Mouse (Mus musculus) heart, embryonic 14.5 days (tissue): ENCODE results near the gene Muc4. TPM values are rescaled to one million over a fixed set of nuclear protein-coding genes. Genes with fewer than 3 reads are reported as not detected.

Source experiments
- ATAC-seq: fragments of 200-750 bp; cut with Nextera tagmentation; 2 replicates; pipeline ENCODE4 v1.8.0; 2017; ENCODE audit warnings: low read depth, moderate TSS enrichment; ENCODE audit not compliant: insufficient number of reproducible peaks, insufficient read depth, low FRiP score
- H3K27ac ChIP-seq, 2 experiments: fragments of 200-500 bp in 1 of 2; fragments of 300-500 bp in 1 of 2; sonication (generic) in 1 of 2; replicated peaks in 1 of 2; 2 replicates each; pipeline ENCODE4 v1.5.1; 2012 to 2014; ENCODE audit warnings: low read depth in 2 of 2, low read length in 2 of 2, control low read depth in 1 of 2, mild to moderate bottlenecking in 1 of 2, mixed read lengths in 1 of 2; ENCODE audit not compliant: control insufficient read depth in 1 of 2, insufficient read depth in 1 of 2
- H3K27me3 ChIP-seq: fragments of 300-500 bp; sonication (generic); 2 replicates; pipeline ENCODE4 v1.6.1; 2014; ENCODE audit warnings: mild to moderate bottlenecking, low read length, control low read depth; ENCODE audit not compliant: control insufficient read depth, insufficient read depth
- H3K36me3 ChIP-seq: fragments of 300-500 bp; sonication (generic); 2 replicates; pipeline ENCODE4 v1.6.1; 2014; ENCODE audit warnings: mild to moderate bottlenecking, control low read depth, low read length, mixed read lengths; ENCODE audit not compliant: control insufficient read depth, insufficient read depth
- H3K4me1 ChIP-seq, 2 experiments: fragments of 200-500 bp in 1 of 2; fragments of 300-500 bp in 1 of 2; sonication (generic) in 1 of 2; 2 replicates each; pipeline ENCODE4 v1.6.1; 2012 to 2014; ENCODE audit warnings: low read length in 2 of 2, control low read depth in 1 of 2, mixed read lengths in 1 of 2; ENCODE audit not compliant: control insufficient read depth in 2 of 2, insufficient read depth in 2 of 2
- H3K4me2 ChIP-seq: fragments of 300-500 bp; sonication (generic); 2 replicates; pipeline ENCODE4 v1.6.1; 2014; ENCODE audit warnings: mild to moderate bottlenecking, low read length
- H3K4me3 ChIP-seq, 2 experiments: fragments of 200-500 bp in 1 of 2; fragments of 300-500 bp in 1 of 2; sonication (generic) in 1 of 2; 2 replicates each; pipeline ENCODE4 v1.5.1; 2012 to 2014; ENCODE audit warnings: low read length in 2 of 2, mild to moderate bottlenecking in 2 of 2, control low read depth in 1 of 2, low read depth in 1 of 2, moderate library complexity in 1 of 2; ENCODE audit not compliant: control insufficient read depth in 1 of 2, insufficient read depth in 1 of 2
- H3K9ac ChIP-seq: fragments of 300-500 bp; sonication (generic); 2 replicates; pipeline ENCODE4 v1.6.1; 2014; ENCODE audit warnings: mild to moderate bottlenecking, low read length
- H3K9me3 ChIP-seq: fragments of 300-500 bp; sonication (generic); 2 replicates; pipeline ENCODE4 v1.6.1; 2016; ENCODE audit warnings: low read length, control low read depth; ENCODE audit not compliant: control insufficient read depth
- WGBS: fragments of 180-500 bp; shearing (Covaris S2); extraction: QIAGEN DNeasy Blood & Tissue Kit; methylation state at CpG from one replicate; pipeline ENCODE4 v1.1.7; 2014; 5-methylcytosine and 5-hydroxymethylcytosine counted together
- polyA plus RNA-seq: library from polyadenylated mRNA; unstranded; fragments of >200 nt; fragmentation: Nextera tagmentation; extraction: Ambion mirVana; gene quantifications from 2 replicates; pipeline ENCODE4 v1.2.1, GENCODE M21; 2014

The Muc4 gene
- polyA plus RNA-seq, 1 experiment from 2014 or later = not detected

GRCm38 (mm10) chr16:32710426-32711070 lies 25.1 kb upstream of the Muc4 start:
- ATAC-seq = no peak
- H3K36me3 ChIP-seq = no peaks in the 10 kb centered on the region
- H3K9me3 ChIP-seq = no peaks in the 10 kb centered on the region; the same call in 1 of the 2 replicates
- no peaks in the 10 kb centered on the region for H3K27me3 ChIP-seq
- H3K27ac ChIP-seq = peak overlapping the region in 1 of 2 experiments; percentile 4; a peak in 1 of 4 replicates
- no peak overlapping the region for H3K4me3 ChIP-seq
- WGBS = 42% methylated on average over 14 of the region's 14 CpGs
- peaks cover 23 to 29% of the 10 kb centered on the region in 2 experiments for H3K4me1 ChIP-seq
- H3K9ac ChIP-seq = no peak overlapping the region
- H3K4me2 ChIP-seq = no peak overlapping the region

GRCm38 (mm10) chr16:32712202-32712601 lies 23.5 kb upstream of the Muc4 start:
- no peaks in the 10 kb centered on the region for H3K27me3 ChIP-seq
- H3K9me3 ChIP-seq = no peaks in the 10 kb centered on the region
- no peaks in the 10 kb centered on the region for H3K36me3 ChIP-seq
- H3K27ac ChIP-seq = no peak overlapping the region
- no peak for ATAC-seq
- no peak overlapping the region for H3K9ac ChIP-seq
- H3K4me3 ChIP-seq = no peak overlapping the region
- no peak overlapping the region for H3K4me2 ChIP-seq
- H3K4me1 ChIP-seq = peaks cover 21 to 26% of the 10 kb centered on the region in 2 experiments
- 84% methylated on average over 11 of the region's 11 CpGs for WGBS

GRCm38 (mm10) chr16:32713556-32713955 lies 22.1 kb upstream of the Muc4 start:
- Histone ChIP-seq H3K4me3 (no peak overlapping the region), H3K9me3 (no peaks in the 10 kb centered on the region), H3K36me3 (no peaks in the 10 kb centered on the region), H3K27me3 (no peaks in the 10 kb centered on the region), H3K4me2 (peak overlapping the region; percentile 27; the same call in 1 of the 2 replicates), H3K9ac (no peak overlapping the region), H3K27ac (peak overlapping the region; percentile 13 to 29; a peak in 2 of 4 replicates), H3K4me1 (peaks cover 19 to 24% of the 10 kb centered on the region in 2 experiments)
- ATAC-seq = no peak
- WGBS = 45% methylated on average over 6 of the region's 6 CpGs

GRCm38 (mm10) chr16:32715364-32715763 lies 20.3 kb upstream of the Muc4 start:
- ATAC-seq = no peak
- H3K4me3 ChIP-seq = no peak overlapping the region

GRCm38 (mm10) chr16:32723163-32723562 lies 12.5 kb upstream of the Muc4 start:
- no peaks in the 10 kb centered on the region for H3K36me3 ChIP-seq
- no peaks in the 10 kb centered on the region for H3K9me3 ChIP-seq
- H3K27me3 ChIP-seq = no peaks in the 10 kb centered on the region
- H3K27ac ChIP-seq = no peak overlapping the region
- H3K4me3 ChIP-seq = no peak overlapping the region
- WGBS = 39% methylated on average over 7 of the region's 7 CpGs
- no peaks in the 10 kb centered on the region; a peak in 1 of 4 replicates for H3K4me1 ChIP-seq
- no peak for ATAC-seq
- H3K4me2 ChIP-seq = no peak overlapping the region
- H3K9ac ChIP-seq = no peak overlapping the region

More at GRCm38 (mm10) chr16:32715364-32715763, 20.3 kb upstream of the Muc4 start:
- no peak overlapping the region for H3K9ac ChIP-seq
- no peaks in the 10 kb centered on the region for H3K9me3 ChIP-seq
- peak overlapping the region; percentile 50 for H3K4me2 ChIP-seq
- 12% methylated on average over 13 of the region's 13 CpGs for WGBS
- no peaks in the 10 kb centered on the region for H3K27me3 ChIP-seq
- no peak overlapping the region for H3K27ac ChIP-seq
- H3K4me1 ChIP-seq = peaks cover 19 to 23% of the 10 kb centered on the region in 2 experiments
- no peaks in the 10 kb centered on the region for H3K36me3 ChIP-seq

GRCm38 (mm10) chr16:32723767-32724166 lies 11.9 kb upstream of the Muc4 start:
- no peaks in the 10 kb centered on the region; a peak in 1 of 4 replicates for H3K4me1 ChIP-seq
- no peak overlapping the region for H3K4me3 ChIP-seq
- no peaks in the 10 kb centered on the region for H3K36me3 ChIP-seq
- no peak overlapping the region for H3K4me2 ChIP-seq
- H3K27me3 ChIP-seq = no peaks in the 10 kb centered on the region
- no peak for ATAC-seq
- no peak overlapping the region for H3K27ac ChIP-seq
- 69% methylated on average over 4 of the region's 4 CpGs for whole genome bisulfite sequencing
- H3K9me3 ChIP-seq = no peaks in the 10 kb centered on the region
- no peak overlapping the region for H3K9ac ChIP-seq

GRCm38 (mm10) chr16:32724259-32724658 lies 11.4 kb upstream of the Muc4 start:
- no peaks in the 10 kb centered on the region for H3K9me3 ChIP-seq
- no peaks in the 10 kb centered on the region for H3K36me3 ChIP-seq
- no peak overlapping the region for H3K9ac ChIP-seq
- no peak overlapping the region for H3K27ac ChIP-seq
- H3K27me3 ChIP-seq = no peaks in the 10 kb centered on the region
- no peak for ATAC-seq
- no peaks in the 10 kb centered on the region; a peak in 1 of 4 replicates for H3K4me1 ChIP-seq
- no peak overlapping the region for H3K4me3 ChIP-seq
- H3K4me2 ChIP-seq = no peak overlapping the region
- WGBS = 85% methylated on average over 2 of the region's 2 CpGs

- H3K36me3 ChIP-seq = no peaks in the 10 kb centered on the region
- H3K27me3 ChIP-seq = no peaks in the 10 kb centered on the region
- H3K4me3 ChIP-seq = no peak overlapping the region
- no peak overlapping the region for H3K9ac ChIP-seq
- no peak overlapping the region for H3K27ac ChIP-seq
- H3K4me1 ChIP-seq = no peaks in the 10 kb centered on the region; a peak in 1 of 4 replicates
- H3K9me3 ChIP-seq = no peaks in the 10 kb centered on the region
- H3K4me2 ChIP-seq = no peak overlapping the region
- no peak for ATAC-seq
These were observed 9.2 kb upstream of the Muc4 start for GRCm38 (mm10) chr16:32726501-32726900.
